Mouse (Mus musculus) left cerebral cortex, adult 11 months (tissue): ENCODE measurements around the gene Kdm8.
"Not testable (repeated sequence)": the region's sequence is repeated elsewhere in the genome, so short reads cannot be mapped to it uniquely, and the experiment has no call there.

ENCODE experiments used
- DNase-seq: peaks from one replicate; pipeline ENCODE4 v3.0.0; 2022; ENCODE audit warnings: low spot score

The Kdm8 gene

GRCm38 (mm10) chr7:125444464-125445401 lies at the start of gene Kdm8:
TSS of gene Kdm8 (plus strand) at chr7:125444676.
- DNase-seq, result peak; percentile 86

- DNase-seq, result no peak
Observed at GRCm38 (mm10) chr7:125398116-125398515, 46.4 kb upstream of the Kdm8 start.

- DNase-seq, result no peak
Observed at GRCm38 (mm10) chr7:125398687-125399086, 45.8 kb upstream of the Kdm8 start.

- DNase-seq, result no peak
Observed at GRCm38 (mm10) chr7:125407136-125407535, 37.3 kb upstream of the Kdm8 start.

GRCm38 (mm10) chr7:125415087-125415486 lies 29.4 kb upstream of the Kdm8 start:
- DNase-seq, result no peak

GRCm38 (mm10) chr7:125415776-125416175 lies 28.7 kb upstream of the Kdm8 start:
- no peak for DNase-seq

- no peak for DNase-seq
Observed at GRCm38 (mm10) chr7:125416762-125417161, 27.7 kb upstream of the Kdm8 start.

GRCm38 (mm10) chr7:125418413-125418812 lies 26.1 kb upstream of the Kdm8 start:
- DNase-seq, result no peak

GRCm38 (mm10) chr7:125420190-125420589 lies 24.3 kb upstream of the Kdm8 start:
- DNase-seq, result no peak

- DNase-seq, result no peak
Observed at GRCm38 (mm10) chr7:125421911-125422310, 22.6 kb upstream of the Kdm8 start.

GRCm38 (mm10) chr7:125423056-125423455 lies 21.4 kb upstream of the Kdm8 start:
- no peak for DNase-seq

- no peak for DNase-seq
Observed at GRCm38 (mm10) chr7:125427492-125428090, 16.9 kb upstream of the Kdm8 start.

GRCm38 (mm10) chr7:125428381-125428780 lies 16.1 kb upstream of the Kdm8 start:
- DNase-seq, result no peak

GRCm38 (mm10) chr7:125428816-125429500 lies 15.5 kb upstream of the Kdm8 start:
- DNase-seq, result not testable (repeated sequence)

GRCm38 (mm10) chr7:125430170-125430842 lies 14.2 kb upstream of the Kdm8 start:
- DNase-seq, result no peak

- no peak for DNase-seq
Observed at GRCm38 (mm10) chr7:125433874-125434273, 10.6 kb upstream of the Kdm8 start.

- no peak for DNase-seq
Observed at GRCm38 (mm10) chr7:125434666-125435290, 9.7 kb upstream of the Kdm8 start.

GRCm38 (mm10) chr7:125442323-125442722 lies 2.2 kb upstream of the Kdm8 start:
- DNase-seq, result no peak

GRCm38 (mm10) chr7:125444076-125444463 lies 406 bp upstream of the Kdm8 start:
- no peak for DNase-seq

- DNase-seq, result no peak
Observed at GRCm38 (mm10) chr7:125450678-125451077, 6.2 kb downstream of the Kdm8 start.

- no peak for DNase-seq
Observed at GRCm38 (mm10) chr7:125451078-125451477, 6.6 kb downstream of the Kdm8 start.

- DNase-seq, result no peak
Observed at GRCm38 (mm10) chr7:125453671-125454070, 9.2 kb downstream of the Kdm8 start.
